In genomic region chr8:103398179-103398578, GRCm38 (mm10) we compare ENCODE assay signal across 23 mouse cellular contexts.
DNase-seq lines count a peak whose midpoint lies in the region; ATAC-seq lines count a peak whose summit lies in the region.
"Had no signal": no experiment of that assay in that cellular context is flagged by ENCODE, and none has a peak within 500 bp of the region (broad histone marks: within the 10 kb centered on the region; RNA-seq: fewer than 3 reads in every experiment).

No protein-coding gene starts in this region.

- 79% methylated on average over 3 of the region's 3 CpGs for WGBS in midbrain, embryonic 11.5 days
- WGBS in midbrain, embryonic 16.5 days, result 85% methylated on average over 3 of the region's 3 CpGs
- WGBS in embryonic facial prominence, embryonic 11.5 days, result 51% methylated on average over 3 of the region's 3 CpGs
- WGBS in limb, embryonic 15.5 days, result 24% methylated on average over 3 of the region's 3 CpGs

- no peaks in the 10 kb centered on the region for H3K27me3 ChIP-seq in midbrain, embryonic 11.5 days (ENCODE audit: control insufficient read depth, insufficient read depth, low read length)
- H3K27me3 ChIP-seq in midbrain, embryonic 16.5 days (ENCODE audit: control insufficient read depth, insufficient read depth, low read depth, low read length), result no peaks in the 10 kb centered on the region
- H3K27me3 ChIP-seq in embryonic facial prominence, embryonic 11.5 days (ENCODE audit: control insufficient read depth, insufficient read depth, low read length), result no peaks in the 10 kb centered on the region
- no peaks in the 10 kb centered on the region for H3K27me3 ChIP-seq in limb, embryonic 15.5 days
- H3K27me3 ChIP-seq: heart, embryonic 15.5 days; liver, embryonic 15.5 days; midbrain, embryonic 13.5 days had no signal

- DNase-seq in midbrain, embryonic 11.5 days (ENCODE audit: low spot score, missing footprints), result peak; percentile 60
- DNase-seq in embryonic facial prominence, embryonic 11.5 days (ENCODE audit: low spot score), result peak; percentile 67
- DNase-seq in fibroblast of lung, adult 2 months (ENCODE audit: low read depth), result peak; percentile 22
- DNase-seq in lung, postnatal 14 days, result no peak
- no peak for DNase-seq in spleen, postnatal 14 days (ENCODE audit: low spot score in 2 of 2)
- no peak for DNase-seq in cerebellum, postnatal 10 days
- DNase-seq: adrenal gland, postnatal 25 days; cerebellum, adult 18-20 months; gastrocnemius, postnatal 10 days; heart, adult 2 months; heart, postnatal 4 days; kidney, adult 11 months; left cerebral cortex, postnatal 4 days; spleen, adult 18-20 months; thymus, adult 2 months had no signal

- ATAC-seq in midbrain, embryonic 11.5 days (ENCODE audit: low FRiP score), result no peak
- no peak for ATAC-seq in midbrain, embryonic 16.5 days
- ATAC-seq in embryonic facial prominence, embryonic 11.5 days (replicated peaks; ENCODE audit: insufficient number of reproducible peaks, low FRiP score, low TSS enrichment, low read depth), result peak; percentile 44; the same call in 1 of the 2 replicates
- 0 out of 2 replicates have a peak, but pooled peaks have one; percentile 35 for ATAC-seq in limb, embryonic 15.5 days (ENCODE audit: insufficient number of reproducible peaks, low FRiP score, low TSS enrichment, low read depth)
- ATAC-seq: hindbrain, postnatal 0 days; midbrain, embryonic 13.5 days had no signal

- H3K9ac ChIP-seq in midbrain, embryonic 11.5 days (ENCODE audit: low read length), result no peak overlapping the region
- no peak overlapping the region for H3K9ac ChIP-seq in midbrain, embryonic 16.5 days (ENCODE audit: low read depth, low read length)
- H3K9ac ChIP-seq in embryonic facial prominence, embryonic 11.5 days (replicated peaks; ENCODE audit: low read length), result no peak overlapping the region
- no peak overlapping the region for H3K9ac ChIP-seq in limb, embryonic 15.5 days
- H3K9ac ChIP-seq: heart, embryonic 15.5 days; liver, embryonic 15.5 days; midbrain, embryonic 13.5 days had no signal

- H3K9me3 ChIP-seq in midbrain, embryonic 11.5 days (ENCODE audit: control insufficient read depth, low read length), result no peaks in the 10 kb centered on the region
- 0 out of 2 replicates have a peak, but pooled peaks cover 3% of the 10 kb centered on the region for H3K9me3 ChIP-seq in midbrain, embryonic 16.5 days (replicated peaks; ENCODE audit: control insufficient read depth, low read length, poor library complexity, severe bottlenecking)
- H3K9me3 ChIP-seq in embryonic facial prominence, embryonic 11.5 days (replicated peaks; ENCODE audit: control insufficient read depth, low read length), result no peaks in the 10 kb centered on the region
- H3K9me3 ChIP-seq in limb, embryonic 15.5 days, result no peaks in the 10 kb centered on the region
- H3K9me3 ChIP-seq: heart, embryonic 15.5 days; liver, embryonic 15.5 days; midbrain, embryonic 13.5 days had no signal

- no peak overlapping the region for H3K4me3 ChIP-seq in midbrain, embryonic 11.5 days (ENCODE audit: low read depth, low read length)
- H3K4me3 ChIP-seq in midbrain, embryonic 16.5 days (ENCODE audit: low read depth, low read length), result no peak overlapping the region
- no peak overlapping the region for H3K4me3 ChIP-seq in embryonic facial prominence, embryonic 11.5 days (ENCODE audit: low read depth, low read length)
- H3K4me3 ChIP-seq in limb, embryonic 15.5 days, result no peak overlapping the region
- H3K4me3 ChIP-seq: heart, adult 2 months; heart, embryonic 15.5 days; liver, embryonic 15.5 days; midbrain, embryonic 13.5 days; myocyte had no signal

- H3K36me3 ChIP-seq in midbrain, embryonic 11.5 days (ENCODE audit: control insufficient read depth, insufficient read depth, low read length), result no peaks in the 10 kb centered on the region
- H3K36me3 ChIP-seq in midbrain, embryonic 16.5 days (ENCODE audit: control insufficient read depth, insufficient read depth, low read length), result no peaks in the 10 kb centered on the region
- H3K36me3 ChIP-seq in embryonic facial prominence, embryonic 11.5 days (replicated peaks; ENCODE audit: control insufficient read depth, insufficient read depth, low read depth, low read length), result no peaks in the 10 kb centered on the region
- H3K36me3 ChIP-seq in limb, embryonic 15.5 days, result no peaks in the 10 kb centered on the region
- H3K36me3 ChIP-seq: heart, embryonic 15.5 days; liver, embryonic 15.5 days; midbrain, embryonic 13.5 days had no signal

- H3K4me2 ChIP-seq in midbrain, embryonic 11.5 days, result no peak overlapping the region
- no peak overlapping the region for H3K4me2 ChIP-seq in midbrain, embryonic 16.5 days (ENCODE audit: low read length)
- H3K4me2 ChIP-seq in embryonic facial prominence, embryonic 11.5 days (ENCODE audit: low read depth, low read length), result no peak overlapping the region
- H3K4me2 ChIP-seq in limb, embryonic 15.5 days, result no peak overlapping the region
- H3K4me2 ChIP-seq: heart, embryonic 15.5 days; liver, embryonic 15.5 days; midbrain, embryonic 13.5 days had no signal

- no peaks in the 10 kb centered on the region; the same call in 1 of the 2 replicates for H3K4me1 ChIP-seq in midbrain, embryonic 11.5 days (ENCODE audit: control insufficient read depth, insufficient read depth, low read length)
- no peaks in the 10 kb centered on the region for H3K4me1 ChIP-seq in midbrain, embryonic 16.5 days (ENCODE audit: control insufficient read depth, insufficient read depth, low read length)
- no peaks in the 10 kb centered on the region for H3K4me1 ChIP-seq in embryonic facial prominence, embryonic 11.5 days (ENCODE audit: control insufficient read depth, insufficient read depth, low read length)
- no peaks in the 10 kb centered on the region for H3K4me1 ChIP-seq in limb, embryonic 15.5 days
- H3K4me1 ChIP-seq: liver, embryonic 15.5 days had no signal

- H3K27ac ChIP-seq in midbrain, embryonic 11.5 days (ENCODE audit: low read depth, low read length), result no peak overlapping the region
- no peak overlapping the region for H3K27ac ChIP-seq in midbrain, embryonic 16.5 days (ENCODE audit: low read length)
- H3K27ac ChIP-seq in embryonic facial prominence, embryonic 11.5 days (replicated peaks; ENCODE audit: low read depth, low read length), result no peak overlapping the region
- H3K27ac ChIP-seq in limb, embryonic 15.5 days, result no peak overlapping the region
- H3K27ac ChIP-seq: heart, adult 2 months; heart, embryonic 15.5 days; hindbrain, postnatal 0 days; kidney, postnatal 0 days; liver, embryonic 15.5 days; midbrain, embryonic 13.5 days had no signal

Comparison
In these comparisons a context has a peak if more than half of its experiments do, and no peak if none do; other contexts are left out.
1. ATAC-seq: peak in embryonic facial prominence, embryonic 11.5 days (single experiment) and limb, embryonic 15.5 days (single experiment); none in midbrain, embryonic 11.5 days (single experiment) and midbrain, embryonic 16.5 days (single experiment).
2. DNase-seq: peak in midbrain, embryonic 11.5 days (single experiment), embryonic facial prominence, embryonic 11.5 days (single experiment) and fibroblast of lung, adult 2 months (single experiment); none in lung, postnatal 14 days (single experiment), spleen, postnatal 14 days (0 of 2) and cerebellum, postnatal 10 days (0 of 2).